Mouse (Mus musculus): ENCODE results near the gene Ubap2. TPM values are rescaled to one million over a fixed set of nuclear protein-coding genes. Genes with fewer than 3 reads are reported as not detected.

Ubap2 gene
- polyA plus RNA-seq, 1 experiment: 65.9 TPM

DNA sequence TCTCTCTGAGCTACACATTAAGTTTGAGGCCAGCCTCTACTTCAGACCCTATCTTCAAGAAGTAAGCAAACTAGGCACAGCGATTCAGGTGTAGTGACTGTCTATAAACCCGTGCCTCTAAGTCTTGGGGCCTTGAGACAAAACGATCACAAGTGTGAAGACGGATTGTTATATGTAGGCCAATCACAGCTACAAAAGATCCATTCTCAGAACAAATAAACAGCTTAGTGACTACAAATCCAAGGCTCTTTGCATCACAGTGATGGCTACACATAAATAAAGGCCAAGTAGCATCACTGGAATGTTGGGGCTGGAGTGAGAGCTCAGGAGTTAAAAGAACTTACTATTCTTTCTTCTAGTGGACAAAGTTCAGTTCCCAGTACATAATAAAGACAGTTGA, 15.9 kb downstream of the Ubap2 start:
- TF ChIP-seq CTCF (IDR thresholded peaks at IDR 0.05; ENCODE audit: borderline replicate concordance, extremely low read depth, insufficient read depth, insufficient read length) (no peak), POLR2A (IDR thresholded peaks at IDR 0.05; ENCODE audit: borderline replicate concordance, extremely low read depth, insufficient read depth, insufficient read length, poor library complexity, severe bottlenecking) (no peak)
- DNase-seq (ENCODE audit: low read depth): no peak

DNA sequence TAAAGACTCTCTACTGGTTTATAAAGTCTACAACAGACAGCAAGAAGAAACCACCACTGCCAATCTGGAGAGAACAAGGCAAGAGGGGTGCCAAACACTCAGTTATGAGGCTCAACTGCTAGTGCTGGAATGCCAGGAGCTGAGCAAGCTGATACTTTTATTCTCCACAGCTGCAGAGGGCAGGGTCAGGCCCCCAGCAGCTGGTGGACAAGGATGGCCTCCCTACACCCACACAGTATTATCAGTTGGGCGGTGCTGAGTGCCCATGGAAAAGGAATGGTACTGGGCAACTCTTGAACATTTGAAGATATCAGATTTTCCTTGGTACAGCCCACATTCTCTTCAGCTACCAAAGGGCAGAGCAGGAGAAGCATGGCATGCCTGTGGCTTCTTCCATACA, 17.2 kb downstream of the Ubap2 start:
- no peak for TF ChIP-seq POLR2A (IDR thresholded peaks at IDR 0.05; ENCODE audit: borderline replicate concordance, extremely low read depth, insufficient read depth, insufficient read length, poor library complexity, severe bottlenecking)
- TF ChIP-seq CTCF (IDR thresholded peaks at IDR 0.05; ENCODE audit: borderline replicate concordance, extremely low read depth, insufficient read depth, insufficient read length): no peak

DNA sequence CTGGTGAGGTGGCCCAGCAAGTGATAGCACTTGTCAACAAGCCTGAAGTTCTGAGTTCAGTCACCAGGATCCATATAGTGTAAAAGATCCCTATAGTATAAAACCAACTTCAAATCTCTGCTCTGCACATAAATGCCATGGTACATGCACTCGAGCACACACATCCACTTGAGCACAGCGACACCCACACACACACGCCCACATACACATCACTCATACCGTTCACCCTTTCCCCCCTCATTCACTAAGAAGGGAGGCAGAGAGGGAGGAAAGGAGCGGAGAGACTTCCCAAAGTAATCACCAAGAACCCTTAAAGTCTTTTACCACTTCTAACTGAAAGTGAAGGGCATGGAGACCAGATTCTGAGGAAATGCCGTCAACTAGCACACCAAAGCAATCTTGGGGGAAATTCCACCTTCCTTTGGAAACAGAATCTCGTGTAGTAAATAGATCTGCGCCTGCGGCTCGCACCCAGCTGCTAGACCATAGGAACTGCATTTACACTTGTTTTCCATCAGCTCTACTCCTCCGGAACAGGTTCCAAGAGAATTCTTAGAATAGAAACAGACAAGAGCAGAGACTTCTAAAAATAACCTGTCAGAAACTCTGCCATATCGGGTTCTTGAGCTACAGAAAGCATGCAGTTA, 19.3 kb downstream of the Ubap2 start:
- TF ChIP-seq CTCF (IDR thresholded peaks at IDR 0.05; ENCODE audit: borderline replicate concordance, extremely low read depth, insufficient read depth, insufficient read length) (no peak), POLR2A (IDR thresholded peaks at IDR 0.05; ENCODE audit: borderline replicate concordance, extremely low read depth, insufficient read depth, insufficient read length, poor library complexity, severe bottlenecking) (no peak)
- DNase-seq (ENCODE audit: low read depth): no peak

More for the DNA sequence above, 17.2 kb downstream of the Ubap2 start:
- no peak for DNase-seq (ENCODE audit: low read depth)

- TF ChIP-seq POLR2A (IDR thresholded peaks at IDR 0.05; ENCODE audit: borderline replicate concordance, extremely low read depth, insufficient read depth, insufficient read length, poor library complexity, severe bottlenecking) (no peak), CTCF (IDR thresholded peaks at IDR 0.05; ENCODE audit: borderline replicate concordance, extremely low read depth, insufficient read depth, insufficient read length) (no peak)
These were observed 21.2 kb downstream of the Ubap2 start for GRCm38 (mm10) chr4:41253756-41254155.

DNA sequence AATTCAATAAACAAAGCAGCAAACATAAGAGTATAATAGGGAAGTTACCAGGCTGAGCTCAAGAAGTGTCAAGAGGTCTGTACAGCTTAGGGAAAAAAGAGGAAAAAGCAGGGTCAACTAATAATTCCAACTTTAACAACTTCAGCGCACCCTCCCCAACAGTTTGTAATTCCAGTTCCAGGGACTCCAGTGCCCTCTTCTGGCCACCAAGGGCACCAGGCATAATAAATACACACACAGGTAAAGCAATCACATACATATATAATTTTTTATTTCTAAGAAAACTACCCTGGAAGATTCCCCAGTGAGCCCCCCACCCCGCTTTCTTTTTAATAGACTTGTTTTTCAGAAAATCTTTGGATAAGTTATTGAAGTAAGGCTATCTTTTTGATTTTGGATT, 29.5 kb downstream of the Ubap2 start:
- TF ChIP-seq POLR2A (IDR thresholded peaks at IDR 0.05; ENCODE audit: borderline replicate concordance, extremely low read depth, insufficient read depth, insufficient read length, poor library complexity, severe bottlenecking): no peak
- peak; percentile 32; the same call in 1 of the 2 replicates for TF ChIP-seq CTCF (IDR thresholded peaks at IDR 0.05; ENCODE audit: borderline replicate concordance, extremely low read depth, insufficient read depth, insufficient read length)
- no peak for DNase-seq (ENCODE audit: low read depth)

More at GRCm38 (mm10) chr4:41253756-41254155, 21.2 kb downstream of the Ubap2 start:
- no peak for DNase-seq (ENCODE audit: low read depth)

DNA sequence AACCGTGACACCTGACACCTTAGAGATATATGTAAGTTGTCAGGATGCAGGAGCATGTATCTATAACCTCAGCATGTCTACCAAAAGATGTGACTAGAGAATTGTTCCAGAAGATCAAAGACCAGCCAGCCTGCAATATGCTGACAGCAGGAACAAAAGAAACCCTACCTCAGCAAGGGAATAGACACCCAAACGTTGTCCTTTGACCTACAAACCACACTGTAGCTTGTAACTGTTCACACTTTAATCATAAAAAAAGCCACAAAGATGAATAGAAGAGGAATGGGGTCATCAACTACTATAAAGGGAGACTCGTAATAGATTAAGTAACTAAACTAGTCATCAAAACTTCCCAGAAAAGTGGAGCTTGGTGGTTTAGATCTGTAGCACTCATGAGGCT, 34.0 kb downstream of the Ubap2 start:
- TF ChIP-seq POLR2A (IDR thresholded peaks at IDR 0.05; ENCODE audit: borderline replicate concordance, extremely low read depth, insufficient read depth, insufficient read length, poor library complexity, severe bottlenecking) (no peak), CTCF (IDR thresholded peaks at IDR 0.05; ENCODE audit: borderline replicate concordance, extremely low read depth, insufficient read depth, insufficient read length) (no peak)
- no peak for DNase-seq (ENCODE audit: low read depth)

DNA sequence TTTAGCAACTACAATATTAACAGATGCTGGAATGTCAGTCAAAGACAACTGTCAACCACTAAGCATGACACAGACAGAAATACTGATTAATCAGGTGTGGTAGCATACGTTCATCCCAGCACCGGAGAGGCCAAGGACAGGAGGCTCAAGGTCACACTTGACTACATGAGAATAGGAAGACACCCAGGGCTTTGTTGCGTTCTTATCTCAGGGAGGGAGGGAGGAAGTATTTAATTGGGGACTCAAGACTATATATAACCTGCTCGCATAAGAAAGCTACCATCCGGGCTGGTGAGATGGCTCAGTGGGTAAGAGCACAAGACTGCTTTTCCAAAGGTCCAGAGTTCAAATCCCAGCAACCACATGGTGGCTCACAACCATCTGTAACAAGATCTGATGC, 39.3 kb downstream of the Ubap2 start:
- no peak for DNase-seq (ENCODE audit: low read depth)
- TF ChIP-seq POLR2A (IDR thresholded peaks at IDR 0.05; ENCODE audit: borderline replicate concordance, extremely low read depth, insufficient read depth, insufficient read length, poor library complexity, severe bottlenecking): no peak
- TF ChIP-seq CTCF (IDR thresholded peaks at IDR 0.05; ENCODE audit: borderline replicate concordance, extremely low read depth, insufficient read depth, insufficient read length): no peak

GRCm38 (mm10) chr4:41226351-41226750, 48.6 kb downstream of the Ubap2 start:
- TF ChIP-seq POLR2A (IDR thresholded peaks at IDR 0.05; ENCODE audit: borderline replicate concordance, extremely low read depth, insufficient read depth, insufficient read length, poor library complexity, severe bottlenecking): no peak
- TF ChIP-seq CTCF (IDR thresholded peaks at IDR 0.05; ENCODE audit: borderline replicate concordance, extremely low read depth, insufficient read depth, insufficient read length): peak; percentile 68; the same call in 1 of the 2 replicates
- DNase-seq (ENCODE audit: low read depth): peak; percentile 74

DNA sequence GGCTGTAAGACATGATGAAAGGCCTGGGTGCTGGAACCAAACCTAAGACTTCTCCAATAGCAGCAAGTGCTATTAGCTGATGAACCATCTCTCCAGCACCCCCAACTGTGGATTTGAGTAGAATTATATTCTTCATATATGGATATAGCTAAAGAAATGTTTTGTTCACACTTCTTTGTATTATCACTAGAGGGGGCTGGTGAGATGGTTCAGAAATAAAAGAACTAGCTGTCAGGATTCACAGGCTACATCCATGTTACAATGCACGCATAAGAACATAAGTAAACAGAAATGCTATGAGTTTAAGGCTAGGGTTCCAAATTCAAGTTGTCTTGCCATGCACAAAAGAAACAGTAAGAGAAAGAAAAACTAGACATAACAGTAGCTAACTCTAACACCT, 49.5 kb downstream of the Ubap2 start:
- TF ChIP-seq CTCF (IDR thresholded peaks at IDR 0.05; ENCODE audit: borderline replicate concordance, extremely low read depth, insufficient read depth, insufficient read length) (no peak), POLR2A (IDR thresholded peaks at IDR 0.05; ENCODE audit: borderline replicate concordance, extremely low read depth, insufficient read depth, insufficient read length, poor library complexity, severe bottlenecking) (no peak)
- peak; percentile 45 for DNase-seq (ENCODE audit: low read depth)

DNA sequence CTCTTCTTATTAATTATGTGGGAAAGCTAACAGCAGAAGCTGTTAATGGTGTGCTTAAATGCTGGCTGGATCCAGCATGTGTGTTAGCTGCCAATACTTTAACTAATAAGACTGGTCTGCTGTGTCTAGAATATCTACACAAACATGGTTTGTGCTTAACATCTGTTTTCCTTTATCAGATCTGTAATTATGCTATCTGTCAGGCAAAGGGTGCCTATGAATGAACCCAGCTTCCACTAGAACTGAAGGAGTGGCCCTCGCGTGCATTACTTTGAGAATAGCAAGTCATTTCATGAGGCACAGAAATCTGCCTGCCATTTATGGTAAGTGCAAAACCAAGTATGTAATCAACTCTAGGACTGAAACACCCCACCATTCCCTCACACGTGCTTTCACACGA, 66.9 kb downstream of the Ubap2 start:
- TF ChIP-seq POLR2A (IDR thresholded peaks at IDR 0.05; ENCODE audit: borderline replicate concordance, extremely low read depth, insufficient read depth, insufficient read length, poor library complexity, severe bottlenecking) (no peak), CTCF (IDR thresholded peaks at IDR 0.05; ENCODE audit: borderline replicate concordance, extremely low read depth, insufficient read depth, insufficient read length) (no peak)
- DNase-seq (ENCODE audit: low read depth): no peak

- TF ChIP-seq POLR2A (IDR thresholded peaks at IDR 0.05; ENCODE audit: borderline replicate concordance, extremely low read depth, insufficient read depth, insufficient read length, poor library complexity, severe bottlenecking) (no peak), CTCF (IDR thresholded peaks at IDR 0.05; ENCODE audit: borderline replicate concordance, extremely low read depth, insufficient read depth, insufficient read length) (no peak)
- no peak for DNase-seq (ENCODE audit: low read depth)
These were observed 69.2 kb downstream of the Ubap2 start for GRCm38 (mm10) chr4:41205751-41206150.

- DNase-seq (ENCODE audit: low read depth): no peak
- TF ChIP-seq POLR2A (IDR thresholded peaks at IDR 0.05; ENCODE audit: borderline replicate concordance, extremely low read depth, insufficient read depth, insufficient read length, poor library complexity, severe bottlenecking) (no peak), CTCF (IDR thresholded peaks at IDR 0.05; ENCODE audit: borderline replicate concordance, extremely low read depth, insufficient read depth, insufficient read length) (no peak)
These were observed 72.8 kb downstream of the Ubap2 start for GRCm38 (mm10) chr4:41202135-41202534.

Measured in brain, embryonic 14.5 days (tissue).